ENCODE assay signal across 23 mouse cellular contexts in genomic region chr15:62524135-62524534, GRCm38 (mm10).
DNase-seq lines count a peak whose midpoint lies in the region; ATAC-seq and TF ChIP-seq lines count a peak whose summit lies in the region.
"Had no signal": no experiment of that assay in that cellular context is flagged by ENCODE, and none has a peak within 500 bp of the region (broad histone marks: within the 10 kb centered on the region; RNA-seq: fewer than 3 reads in every experiment).

No protein-coding gene starts in this region.

- H3K4me1 ChIP-seq in forebrain, embryonic 13.5 days, result no peaks in the 10 kb centered on the region
- H3K4me1 ChIP-seq in forebrain, embryonic 11.5 days (replicated peaks; ENCODE audit: control insufficient read depth, insufficient read depth, low read length), result no peaks in the 10 kb centered on the region
- no peaks in the 10 kb centered on the region for H3K4me1 ChIP-seq in kidney, embryonic 14.5 days (ENCODE audit: control insufficient read depth, insufficient read depth, low read length)
- no peaks in the 10 kb centered on the region for H3K4me1 ChIP-seq in lung, embryonic 14.5 days (ENCODE audit: insufficient read depth)
- H3K4me1 ChIP-seq: embryonic facial prominence, embryonic 12.5 days; heart, embryonic 12.5 days; hindbrain, embryonic 12.5 days had no signal

- H3K27ac ChIP-seq in forebrain, embryonic 13.5 days, result no peak overlapping the region
- no peak overlapping the region for H3K27ac ChIP-seq in forebrain, embryonic 11.5 days (ENCODE audit: low read depth, low read length)
- no peak overlapping the region for H3K27ac ChIP-seq in kidney, embryonic 14.5 days (ENCODE audit: low read depth, low read length)
- no peak overlapping the region for H3K27ac ChIP-seq in lung, embryonic 14.5 days (ENCODE audit: low read depth)
- H3K27ac ChIP-seq: embryonic facial prominence, embryonic 12.5 days; heart, adult 2 months; hindbrain, embryonic 12.5 days had no signal

- 0 out of 2 replicates have a peak, but pooled peaks have one; percentile 36 for ATAC-seq in forebrain, embryonic 13.5 days
- no peak for ATAC-seq in forebrain, embryonic 11.5 days (replicated peaks; ENCODE audit: low FRiP score)
- peak; percentile 20; the same call in 1 of the 2 replicates for ATAC-seq in kidney, embryonic 14.5 days (ENCODE audit: low FRiP score, low TSS enrichment)
- peak; percentile 58; the same call in 1 of the 2 replicates for ATAC-seq in lung, embryonic 14.5 days (ENCODE audit: insufficient read depth)
- ATAC-seq: CD4-positive, CD25-positive, alpha-beta regulatory T cell, adult 4 months; forebrain, embryonic 16.5 days; hindbrain, embryonic 16.5 days had no signal

- no peaks in the 10 kb centered on the region for H3K36me3 ChIP-seq in forebrain, embryonic 13.5 days (ENCODE audit: poor library complexity, severe bottlenecking)
- no peaks in the 10 kb centered on the region for H3K36me3 ChIP-seq in forebrain, embryonic 11.5 days (ENCODE audit: control insufficient read depth, insufficient read depth, low read length)
- H3K36me3 ChIP-seq in kidney, embryonic 14.5 days (ENCODE audit: control insufficient read depth, insufficient read depth, low read length), result no peaks in the 10 kb centered on the region
- H3K36me3 ChIP-seq in lung, embryonic 14.5 days (ENCODE audit: insufficient read depth), result no peaks in the 10 kb centered on the region
- H3K36me3 ChIP-seq: embryonic facial prominence, embryonic 12.5 days; G1E; heart, embryonic 12.5 days; hindbrain, embryonic 12.5 days had no signal

- WGBS in forebrain, embryonic 13.5 days, result 53% methylated on average over 2 of the region's 2 CpGs
- 77% methylated on average over 2 of the region's 2 CpGs for WGBS in forebrain, embryonic 11.5 days
- WGBS in kidney, embryonic 14.5 days, result 50% methylated on average over 2 of the region's 2 CpGs
- WGBS in lung, embryonic 14.5 days, result 46% methylated on average over 2 of the region's 2 CpGs

- no peaks in the 10 kb centered on the region for H3K9me3 ChIP-seq in forebrain, embryonic 13.5 days (replicated peaks)
- no peaks in the 10 kb centered on the region for H3K9me3 ChIP-seq in forebrain, embryonic 11.5 days (ENCODE audit: control insufficient read depth, low read length)
- H3K9me3 ChIP-seq in kidney, embryonic 14.5 days (ENCODE audit: control insufficient read depth, low read length), result no peaks in the 10 kb centered on the region
- H3K9me3 ChIP-seq in lung, embryonic 14.5 days (ENCODE audit: low read depth, low read length), result no peaks in the 10 kb centered on the region
- H3K9me3 ChIP-seq: embryonic facial prominence, embryonic 12.5 days; G1E; heart, embryonic 12.5 days; hindbrain, embryonic 12.5 days had no signal

- TF ChIP-seq CTCF in lung, embryonic 14.5 days (IDR thresholded peaks at IDR 0.05; ENCODE audit: low read depth), result no peak

- no peak overlapping the region for H3K4me2 ChIP-seq in forebrain, embryonic 13.5 days
- no peak overlapping the region for H3K4me2 ChIP-seq in forebrain, embryonic 11.5 days (ENCODE audit: low read depth, low read length, severe bottlenecking)
- H3K4me2 ChIP-seq in kidney, embryonic 14.5 days (replicated peaks; ENCODE audit: low read depth, low read length), result no peak overlapping the region
- no peak overlapping the region for H3K4me2 ChIP-seq in lung, embryonic 14.5 days
- H3K4me2 ChIP-seq: embryonic facial prominence, embryonic 12.5 days; heart, embryonic 12.5 days; hindbrain, embryonic 12.5 days had no signal

- no peak for DNase-seq in forebrain, embryonic 11.5 days (ENCODE audit: low spot score)
- no peak for DNase-seq in kidney, postnatal 36 days
- DNase-seq in lung, embryonic 14.5 days, result peak; percentile 87
- DNase-seq in lung, adult 18-20 months, result no peak
- DNase-seq in lung, postnatal 10 days, result peak; percentile 43
- no peak for DNase-seq in lung, postnatal 36 days
- DNase-seq: adrenal gland, postnatal 10 days; B cell, adult 2 months; cerebellum, adult 11-12 months; cerebellum, adult 9-10 months; cerebellum, postnatal 25 days; gastrocnemius, postnatal 14 days; heart, adult 2 months; heart, postnatal 36 days had no signal

- H3K27me3 ChIP-seq in forebrain, embryonic 13.5 days, result no peaks in the 10 kb centered on the region
- H3K27me3 ChIP-seq in forebrain, embryonic 11.5 days (ENCODE audit: control insufficient read depth, insufficient read depth, low read length), result no peaks in the 10 kb centered on the region
- no peaks in the 10 kb centered on the region for H3K27me3 ChIP-seq in kidney, embryonic 14.5 days (ENCODE audit: control insufficient read depth, insufficient read depth, low read length)
- H3K27me3 ChIP-seq in lung, embryonic 14.5 days (ENCODE audit: insufficient read depth, low read length), result no peaks in the 10 kb centered on the region
- H3K27me3 ChIP-seq: embryonic facial prominence, embryonic 12.5 days; heart, embryonic 12.5 days; hindbrain, embryonic 12.5 days had no signal

- H3K9ac ChIP-seq in forebrain, embryonic 13.5 days, result no peak overlapping the region
- H3K9ac ChIP-seq in forebrain, embryonic 11.5 days (ENCODE audit: low read length), result no peak overlapping the region
- H3K9ac ChIP-seq in kidney, embryonic 14.5 days (ENCODE audit: low read depth, low read length), result no peak overlapping the region
- H3K9ac ChIP-seq in lung, embryonic 14.5 days, result no peak overlapping the region
- H3K9ac ChIP-seq: embryonic facial prominence, embryonic 12.5 days; heart, embryonic 12.5 days; hindbrain, embryonic 12.5 days had no signal

- H3K4me3 ChIP-seq in forebrain, embryonic 13.5 days, result no peak overlapping the region
- no peak overlapping the region for H3K4me3 ChIP-seq in forebrain, embryonic 11.5 days (ENCODE audit: low read depth, low read length)
- no peak overlapping the region for H3K4me3 ChIP-seq in kidney, embryonic 14.5 days (ENCODE audit: low read length)
- H3K4me3 ChIP-seq in lung, embryonic 14.5 days (ENCODE audit: low read depth, low read length), result no peak overlapping the region
- H3K4me3 ChIP-seq: embryonic facial prominence, embryonic 12.5 days; heart, adult 2 months; heart, embryonic 12.5 days; hindbrain, embryonic 12.5 days had no signal

Comparison
In these comparisons a context has a peak if more than half of its experiments do, and no peak if none do; other contexts are left out.
1. DNase-seq: peak in lung, embryonic 14.5 days (single experiment) and lung, postnatal 10 days (single experiment); none in forebrain, embryonic 11.5 days (single experiment), kidney, postnatal 36 days (0 of 2), lung, adult 18-20 months (0 of 2) and lung, postnatal 36 days (single experiment).